Mouse (Mus musculus): ENCODE data around the gene Hdhd5. TPM values are rescaled to one million over a fixed set of nuclear protein-coding genes. Genes with fewer than 3 reads are reported as not detected.

Gene Hdhd5
- polyA plus RNA-seq, 1 experiment from 2014 or later, result 15.8 TPM

GRCm38 (mm10) chr6:120556641-120557040, 25.5 kb upstream of the Hdhd5 start:
- Histone ChIP-seq H3K9me3 (ENCODE audit: control insufficient read depth, low read length) (no peaks in the 10 kb centered on the region), H3K27me3 (replicated peaks; ENCODE audit: control insufficient read depth, insufficient read depth, low read length) (no peaks in the 10 kb centered on the region), H3K4me2 (ENCODE audit: low read depth, low read length) (no peak overlapping the region), H3K27ac (ENCODE audit: low read length) (no peak overlapping the region), H3K4me3 (ENCODE audit: low read length) (no peak overlapping the region), H3K4me1 (ENCODE audit: control insufficient read depth, insufficient read depth, low read length) (0 out of 2 replicates have a peak, but pooled peaks cover 2% of the 10 kb centered on the region), H3K9ac (ENCODE audit: low read depth, low read length) (no peak overlapping the region), H3K36me3 (ENCODE audit: control insufficient read depth, insufficient read depth, low read length) (no peaks in the 10 kb centered on the region)
- no peak for ATAC-seq
- 90% methylated on average over 8 of the region's 8 CpGs for WGBS

GRCm38 (mm10) chr6:120555983-120556567, 25.0 kb upstream of the Hdhd5 start:
- Histone ChIP-seq H3K4me2 (ENCODE audit: low read depth, low read length) (no peak overlapping the region), H3K36me3 (ENCODE audit: control insufficient read depth, insufficient read depth, low read length) (no peaks in the 10 kb centered on the region), H3K27me3 (replicated peaks; ENCODE audit: control insufficient read depth, insufficient read depth, low read length) (no peaks in the 10 kb centered on the region), H3K9ac (ENCODE audit: low read depth, low read length) (no peak overlapping the region), H3K27ac (ENCODE audit: low read length) (no peak overlapping the region), H3K4me3 (ENCODE audit: low read length) (no peak overlapping the region), H3K4me1 (ENCODE audit: control insufficient read depth, insufficient read depth, low read length) (0 out of 2 replicates have a peak, but pooled peaks cover 2% of the 10 kb centered on the region), H3K9me3 (ENCODE audit: control insufficient read depth, low read length) (no peaks in the 10 kb centered on the region)
- no peak for ATAC-seq
- WGBS, result 91% methylated on average over 6 of the region's 6 CpGs

GRCm38 (mm10) chr6:120555152-120555551, 24.0 kb upstream of the Hdhd5 start:
- Histone ChIP-seq H3K4me1 (ENCODE audit: control insufficient read depth, insufficient read depth, low read length) (0 out of 2 replicates have a peak, but pooled peaks cover 2% of the 10 kb centered on the region), H3K36me3 (ENCODE audit: control insufficient read depth, insufficient read depth, low read length) (no peaks in the 10 kb centered on the region), H3K27ac (ENCODE audit: low read length) (no peak overlapping the region), H3K27me3 (replicated peaks; ENCODE audit: control insufficient read depth, insufficient read depth, low read length) (no peaks in the 10 kb centered on the region), H3K9ac (ENCODE audit: low read depth, low read length) (no peak overlapping the region), H3K9me3 (ENCODE audit: control insufficient read depth, low read length) (no peaks in the 10 kb centered on the region), H3K4me2 (ENCODE audit: low read depth, low read length) (no peak overlapping the region), H3K4me3 (ENCODE audit: low read length) (no peak overlapping the region)
- ATAC-seq, result no peak
- WGBS, result 54% methylated on average over 1 of the region's 1 CpGs

GRCm38 (mm10) chr6:120550173-120550572, 19.1 kb upstream of the Hdhd5 start:
- ATAC-seq, result no peak
- H3K9ac ChIP-seq (ENCODE audit: low read depth, low read length), result no peak overlapping the region
- 0 out of 2 replicates have a peak, but pooled peaks cover 2% of the 10 kb centered on the region for H3K4me1 ChIP-seq (ENCODE audit: control insufficient read depth, insufficient read depth, low read length)
- WGBS, result 29% methylated on average over 2 of the region's 2 CpGs
- no peak overlapping the region for H3K4me3 ChIP-seq (ENCODE audit: low read length)
- H3K9me3 ChIP-seq (ENCODE audit: control insufficient read depth, low read length), result no peaks in the 10 kb centered on the region
- H3K36me3 ChIP-seq (ENCODE audit: control insufficient read depth, insufficient read depth, low read length), result no peaks in the 10 kb centered on the region
- no peak overlapping the region for H3K27ac ChIP-seq (ENCODE audit: low read length)
- H3K4me2 ChIP-seq (ENCODE audit: low read depth, low read length), result no peak overlapping the region
- no peaks in the 10 kb centered on the region for H3K27me3 ChIP-seq (replicated peaks; ENCODE audit: control insufficient read depth, insufficient read depth, low read length)

GRCm38 (mm10) chr6:120548581-120548980, 17.5 kb upstream of the Hdhd5 start:
- no peak overlapping the region for H3K27ac ChIP-seq (ENCODE audit: low read length)
- no peaks in the 10 kb centered on the region for H3K27me3 ChIP-seq (replicated peaks; ENCODE audit: control insufficient read depth, insufficient read depth, low read length)
- H3K36me3 ChIP-seq (ENCODE audit: control insufficient read depth, insufficient read depth, low read length), result no peaks in the 10 kb centered on the region
- no peak overlapping the region for H3K4me2 ChIP-seq (ENCODE audit: low read depth, low read length)
- WGBS, result 91% methylated on average over 3 of the region's 3 CpGs
- no peak for ATAC-seq
- H3K9ac ChIP-seq (ENCODE audit: low read depth, low read length), result no peak overlapping the region
- no peak overlapping the region for H3K4me3 ChIP-seq (ENCODE audit: low read length)
- H3K9me3 ChIP-seq (ENCODE audit: control insufficient read depth, low read length), result no peaks in the 10 kb centered on the region
- 0 out of 2 replicates have a peak, but pooled peaks cover 2% of the 10 kb centered on the region for H3K4me1 ChIP-seq (ENCODE audit: control insufficient read depth, insufficient read depth, low read length)

GRCm38 (mm10) chr6:120546973-120547372, 15.9 kb upstream of the Hdhd5 start:
- Histone ChIP-seq H3K9ac (ENCODE audit: low read depth, low read length) (no peak overlapping the region), H3K36me3 (ENCODE audit: control insufficient read depth, insufficient read depth, low read length) (no peaks in the 10 kb centered on the region), H3K4me2 (ENCODE audit: low read depth, low read length) (no peak overlapping the region), H3K9me3 (ENCODE audit: control insufficient read depth, low read length) (no peaks in the 10 kb centered on the region), H3K4me1 (ENCODE audit: control insufficient read depth, insufficient read depth, low read length) (no peaks in the 10 kb centered on the region), H3K27ac (ENCODE audit: low read length) (no peak overlapping the region), H3K4me3 (ENCODE audit: low read length) (no peak overlapping the region), H3K27me3 (replicated peaks; ENCODE audit: control insufficient read depth, insufficient read depth, low read length) (no peaks in the 10 kb centered on the region)
- 70% methylated on average over 4 of the region's 4 CpGs for whole genome bisulfite sequencing
- ATAC-seq, result no peak

GRCm38 (mm10) chr6:120546292-120546691, 15.2 kb upstream of the Hdhd5 start:
- 88% methylated on average over 3 of the region's 3 CpGs for WGBS
- no peak overlapping the region for H3K4me2 ChIP-seq (ENCODE audit: low read depth, low read length)
- no peak for ATAC-seq

GRCm38 (mm10) chr6:120542061-120542460, 10.9 kb upstream of the Hdhd5 start:
- no peak overlapping the region for H3K4me2 ChIP-seq (ENCODE audit: low read depth, low read length)
- no peaks in the 10 kb centered on the region for H3K9me3 ChIP-seq (ENCODE audit: control insufficient read depth, low read length)
- no peak for ATAC-seq
- no peaks in the 10 kb centered on the region for H3K27me3 ChIP-seq (replicated peaks; ENCODE audit: control insufficient read depth, insufficient read depth, low read length)
- H3K36me3 ChIP-seq (ENCODE audit: control insufficient read depth, insufficient read depth, low read length), result no peaks in the 10 kb centered on the region
- H3K4me3 ChIP-seq (ENCODE audit: low read length), result no peak overlapping the region
- peaks cover 5% of the 10 kb centered on the region; the same call in 1 of the 2 replicates for H3K4me1 ChIP-seq (ENCODE audit: control insufficient read depth, insufficient read depth, low read length)
- no peak overlapping the region for H3K27ac ChIP-seq (ENCODE audit: low read length)
- H3K9ac ChIP-seq (ENCODE audit: low read depth, low read length), result no peak overlapping the region
- WGBS, result 16% methylated on average over 1 of the region's 1 CpGs

More at GRCm38 (mm10) chr6:120546292-120546691, 15.2 kb upstream of the Hdhd5 start:
- Histone ChIP-seq H3K36me3 (ENCODE audit: control insufficient read depth, insufficient read depth, low read length) (no peaks in the 10 kb centered on the region), H3K9ac (ENCODE audit: low read depth, low read length) (no peak overlapping the region), H3K27ac (ENCODE audit: low read length) (no peak overlapping the region), H3K9me3 (ENCODE audit: control insufficient read depth, low read length) (no peaks in the 10 kb centered on the region), H3K4me1 (ENCODE audit: control insufficient read depth, insufficient read depth, low read length) (no peaks in the 10 kb centered on the region), H3K27me3 (replicated peaks; ENCODE audit: control insufficient read depth, insufficient read depth, low read length) (no peaks in the 10 kb centered on the region), H3K4me3 (ENCODE audit: low read length) (no peak overlapping the region)

- Histone ChIP-seq H3K27me3 (replicated peaks; ENCODE audit: control insufficient read depth, insufficient read depth, low read length) (no peaks in the 10 kb centered on the region), H3K27ac (ENCODE audit: low read length) (no peak overlapping the region), H3K9me3 (ENCODE audit: control insufficient read depth, low read length) (no peaks in the 10 kb centered on the region), H3K4me3 (ENCODE audit: low read length) (no peak overlapping the region), H3K4me1 (ENCODE audit: control insufficient read depth, insufficient read depth, low read length) (peaks cover 5% of the 10 kb centered on the region; the same call in 1 of the 2 replicates), H3K9ac (ENCODE audit: low read depth, low read length) (no peak overlapping the region), H3K36me3 (ENCODE audit: control insufficient read depth, insufficient read depth, low read length) (no peaks in the 10 kb centered on the region), H3K4me2 (ENCODE audit: low read depth, low read length) (no peak overlapping the region)
- WGBS, result 44% methylated on average over 2 of the region's 2 CpGs
- ATAC-seq, result no peak
Measured at GRCm38 (mm10) chr6:120541386-120541785, 10.3 kb upstream of the Hdhd5 start.

GRCm38 (mm10) chr6:120539781-120540231, 8.7 kb upstream of the Hdhd5 start:
- H3K4me3 ChIP-seq (ENCODE audit: low read length), result no peak overlapping the region
- no peak overlapping the region for H3K4me2 ChIP-seq (ENCODE audit: low read depth, low read length)
- H3K27ac ChIP-seq (ENCODE audit: low read length), result no peak overlapping the region
- WGBS, result 53% methylated on average over 10 of the region's 10 CpGs
- no peaks in the 10 kb centered on the region for H3K27me3 ChIP-seq (replicated peaks; ENCODE audit: control insufficient read depth, insufficient read depth, low read length)
- no peaks in the 10 kb centered on the region for H3K9me3 ChIP-seq (ENCODE audit: control insufficient read depth, low read length)
- H3K9ac ChIP-seq (ENCODE audit: low read depth, low read length), result no peak overlapping the region
- peak; percentile 25; the same call in 1 of the 2 replicates for ATAC-seq
- peaks cover 5% of the 10 kb centered on the region; the same call in 1 of the 2 replicates for H3K4me1 ChIP-seq (ENCODE audit: control insufficient read depth, insufficient read depth, low read length)
- H3K36me3 ChIP-seq (ENCODE audit: control insufficient read depth, insufficient read depth, low read length), result no peaks in the 10 kb centered on the region
